Mouse (Mus musculus): Measurements from ENCODE around the gene Nme7. TPM values are rescaled to one million over a fixed set of nuclear protein-coding genes. Genes with fewer than 3 reads are reported as not detected.
A peak's percentile ranks its signal among the peaks of the same experiment; 100 is the strongest.

Nme7 gene
- total RNA-seq, 1 experiment from 2014 or later: 20.1 TPM

- DNase-seq: no peak
These were observed 157.2 kb downstream of the Nme7 start for GRCm38 (mm10) chr1:164460921-164461697.

- peak; percentile 56 for DNase-seq
These were observed 157.8 kb downstream of the Nme7 start for GRCm38 (mm10) chr1:164461726-164462125.

- DNase-seq: no peak
These were observed 163.5 kb downstream of the Nme7 start for GRCm38 (mm10) chr1:164467406-164467805.

- DNase-seq: no peak
These were observed 164.4 kb downstream of the Nme7 start for GRCm38 (mm10) chr1:164468329-164468728.

GRCm38 (mm10) chr1:164470985-164471384 is 167.1 kb downstream of the Nme7 start:
- DNase-seq: no peak

- DNase-seq: no peak
These were observed 167.7 kb downstream of the Nme7 start for GRCm38 (mm10) chr1:164471632-164472031.

- DNase-seq: no peak
These were observed 169.5 kb downstream of the Nme7 start for GRCm38 (mm10) chr1:164473398-164473797.

GRCm38 (mm10) chr1:164474310-164474709 is 170.4 kb downstream of the Nme7 start:
- no peak for DNase-seq

GRCm38 (mm10) chr1:164474778-164475511 is 171.0 kb downstream of the Nme7 start:
- DNase-seq: no peak

- DNase-seq: no peak
These were observed 172.0 kb downstream of the Nme7 start for GRCm38 (mm10) chr1:164475895-164476294.

- DNase-seq: no peak
These were observed 177.1 kb downstream of the Nme7 start for GRCm38 (mm10) chr1:164480755-164481644.

- DNase-seq: no peak
These were observed 177.9 kb downstream of the Nme7 start for GRCm38 (mm10) chr1:164481645-164482354.

GRCm38 (mm10) chr1:164482833-164483232 is 178.9 kb downstream of the Nme7 start:
- DNase-seq: no peak

GRCm38 (mm10) chr1:164483728-164484127 is 179.8 kb downstream of the Nme7 start:
- DNase-seq: no peak

Other genes starting within 250 kb of the Nme7 start
- 0.70 and 1.7 TPM in 2 replicates for gene Sell, start 242.1 kb upstream of the Nme7 start, total RNA-seq (2021)
- gene Selp, start 188.9 kb upstream of the Nme7 start, total RNA-seq (2021): 0.38 and 0.39 TPM in 2 replicates
- 12.9 and 17.4 TPM in 2 replicates for gene F5, start 152.3 kb upstream of the Nme7 start, total RNA-seq (2021)
- 26.9 and 31.0 TPM in 2 replicates for gene Slc19a2, start 55.1 kb upstream of the Nme7 start, total RNA-seq (2021)
- gene Ccdc181, start 28.5 kb upstream of the Nme7 start, total RNA-seq (2021): 9.3 and 14.2 TPM in 2 replicates
- gene Blzf1, start 3.4 kb downstream of the Nme7 start, total RNA-seq (2021): 27.5 and 30.0 TPM in 2 replicates
- 64.2 and 66.9 TPM in 2 replicates for gene Atp1b1, start 154.2 kb downstream of the Nme7 start, total RNA-seq (2021)

Measured in adrenal gland, postnatal 25 days (tissue).